Mouse (Mus musculus): Measurements from ENCODE around the gene Lsm11. TPM values are rescaled to one million over a fixed set of nuclear protein-coding genes. Genes with fewer than 3 reads are reported as not detected.
A peak's percentile ranks its signal among the peaks of the same experiment; 100 is the strongest.

Lsm11 gene
- 4.5 and 6.7 TPM in 2 replicates for total RNA-seq (2014; fragmentation: Nextera tagmentation)
- 4.4 and 5.3 TPM in 2 replicates for total RNA-seq (2017)
- 24.1 and 38.4 TPM in 2 replicates for polyA plus RNA-seq (2012)

GRCm38 (mm10) chr11:45944643-45945156, at the start of gene Lsm11:
TSS of gene Lsm11 (minus strand) at chr11:45944935.
- TF ChIP-seq TAL1 (conservative IDR thresholded peaks at IDR 0.05; ENCODE audit: low read depth, low read length) (no peak), CTCF (IDR thresholded peaks at IDR 0.05; ENCODE audit: low read depth, low read length) (peak; percentile 93)
- H3K9me3 ChIP-seq (replicated peaks) = no peaks in the 10 kb centered on the region
- DNase-seq (ENCODE audit: low spot score) (peak; percentile 87), ATAC-seq (ENCODE audit: extremely low read depth, insufficient number of reproducible peaks, low FRiP score, poor library complexity, severe bottlenecking) (peak; percentile 84)
- H3K4me1 ChIP-seq (ENCODE audit: insufficient read depth, low read depth, low read length) = peaks cover 35% of the 10 kb centered on the region
- H3K4me3 ChIP-seq (ENCODE audit: low read depth, low read length) = peak within 1 kb of the TSS; percentile 92
- H3K36me3 ChIP-seq (replicated peaks) = peaks cover 63% of the 10 kb centered on the region
- no peaks in the 10 kb centered on the region for H3K27me3 ChIP-seq (ENCODE audit: insufficient read depth, low read length)

GRCm38 (mm10) chr11:45992087-45992486, 47.4 kb upstream of the Lsm11 start:
- Histone ChIP-seq H3K9me3 (replicated peaks) (no peaks in the 10 kb centered on the region), H3K36me3 (replicated peaks) (no peaks in the 10 kb centered on the region), H3K4me1 (ENCODE audit: insufficient read depth, low read depth, low read length) (no peaks in the 10 kb centered on the region), H3K27me3 (ENCODE audit: insufficient read depth, low read length) (no peaks in the 10 kb centered on the region), H3K4me3 (ENCODE audit: low read depth, low read length) (no peak overlapping the region)
- no peak for ATAC-seq (ENCODE audit: extremely low read depth, insufficient number of reproducible peaks, low FRiP score, poor library complexity, severe bottlenecking)
- no peak for DNase-seq (ENCODE audit: low spot score)
- no peak for TF ChIP-seq CTCF (IDR thresholded peaks at IDR 0.05; ENCODE audit: low read depth, low read length)

- Histone ChIP-seq H3K4me1 (ENCODE audit: insufficient read depth, low read depth, low read length) (no peaks in the 10 kb centered on the region), H3K4me3 (ENCODE audit: low read depth, low read length) (no peak overlapping the region), H3K9me3 (replicated peaks) (no peaks in the 10 kb centered on the region), H3K36me3 (replicated peaks) (no peaks in the 10 kb centered on the region), H3K27me3 (ENCODE audit: insufficient read depth, low read length) (no peaks in the 10 kb centered on the region)
- ATAC-seq (ENCODE audit: extremely low read depth, insufficient number of reproducible peaks, low FRiP score, poor library complexity, severe bottlenecking) (no peak), DNase-seq (ENCODE audit: low spot score) (no peak)
- no peak for TF ChIP-seq TAL1 (conservative IDR thresholded peaks at IDR 0.05; ENCODE audit: low read depth, low read length)
- no peak for TF ChIP-seq POLR2AphosphoS5 (IDR thresholded peaks at IDR 0.05; ENCODE audit: insufficient replicate concordance, low read depth, low read length)
- no peak for TF ChIP-seq CTCF (IDR thresholded peaks at IDR 0.05; ENCODE audit: low read depth, low read length)
- TF ChIP-seq GATA1 (IDR thresholded peaks at IDR 0.05; ENCODE audit: borderline replicate concordance, low read length) = no peak
- no peak for TF ChIP-seq GATA2 (IDR thresholded peaks at IDR 0.05; ENCODE audit: borderline replicate concordance, low read depth, low read length)
These were observed 46.9 kb upstream of the Lsm11 start for GRCm38 (mm10) chr11:45991604-45992003.

- Histone ChIP-seq H3K27me3 (ENCODE audit: insufficient read depth, low read length) (peaks cover 3% of the 10 kb centered on the region; the same call in 1 of the 2 replicates), H3K9me3 (replicated peaks) (peaks cover 9% of the 10 kb centered on the region), H3K4me3 (ENCODE audit: low read depth, low read length) (no peak overlapping the region), H3K4me1 (ENCODE audit: insufficient read depth, low read depth, low read length) (no peaks in the 10 kb centered on the region), H3K36me3 (replicated peaks) (no peaks in the 10 kb centered on the region)
- TF ChIP-seq TAL1 (conservative IDR thresholded peaks at IDR 0.05; ENCODE audit: low read depth, low read length) (no peak), GATA2 (IDR thresholded peaks at IDR 0.05; ENCODE audit: borderline replicate concordance, low read depth, low read length) (no peak), CTCF (IDR thresholded peaks at IDR 0.05; ENCODE audit: low read depth, low read length) (no peak), GATA1 (IDR thresholded peaks at IDR 0.05; ENCODE audit: borderline replicate concordance, low read length) (no peak), POLR2AphosphoS5 (IDR thresholded peaks at IDR 0.05; ENCODE audit: insufficient replicate concordance, low read depth, low read length) (no peak)
- ATAC-seq (ENCODE audit: extremely low read depth, insufficient number of reproducible peaks, low FRiP score, poor library complexity, severe bottlenecking) = no peak
- DNase-seq (ENCODE audit: low spot score) = no peak
These were observed 36.1 kb upstream of the Lsm11 start for GRCm38 (mm10) chr11:45980893-45981253.

GRCm38 (mm10) chr11:45979946-45980892, 35.5 kb upstream of the Lsm11 start, which contains the start of gene Sox30:
TSS of gene Sox30 (plus strand) at chr11:45980310.
- TF ChIP-seq CTCF (IDR thresholded peaks at IDR 0.05; ENCODE audit: low read depth, low read length) (no peak), TAL1 (conservative IDR thresholded peaks at IDR 0.05; ENCODE audit: low read depth, low read length) (no peak), GATA1 (IDR thresholded peaks at IDR 0.05; ENCODE audit: borderline replicate concordance, low read length) (no peak), POLR2AphosphoS5 (IDR thresholded peaks at IDR 0.05; ENCODE audit: insufficient replicate concordance, low read depth, low read length) (no peak)
- no peak for DNase-seq (ENCODE audit: low spot score)

GRCm38 (mm10) chr11:45976061-45976460, 31.3 kb upstream of the Lsm11 start:
- no peak overlapping the region for H3K4me3 ChIP-seq (ENCODE audit: low read depth, low read length)
- no peak for ATAC-seq (ENCODE audit: extremely low read depth, insufficient number of reproducible peaks, low FRiP score, poor library complexity, severe bottlenecking)
- H3K27me3 ChIP-seq (ENCODE audit: insufficient read depth, low read length) = peaks cover 19% of the 10 kb centered on the region
- no peaks in the 10 kb centered on the region for H3K4me1 ChIP-seq (ENCODE audit: insufficient read depth, low read depth, low read length)
- peaks cover 9% of the 10 kb centered on the region for H3K9me3 ChIP-seq (replicated peaks)
- H3K36me3 ChIP-seq (replicated peaks) = no peaks in the 10 kb centered on the region
- no peak for DNase-seq (ENCODE audit: low spot score)
- TF ChIP-seq CTCF (IDR thresholded peaks at IDR 0.05; ENCODE audit: low read depth, low read length) (no peak), TAL1 (conservative IDR thresholded peaks at IDR 0.05; ENCODE audit: low read depth, low read length) (no peak), GATA1 (IDR thresholded peaks at IDR 0.05; ENCODE audit: borderline replicate concordance, low read length) (no peak), POLR2AphosphoS5 (IDR thresholded peaks at IDR 0.05; ENCODE audit: insufficient replicate concordance, low read depth, low read length) (no peak), GATA2 (IDR thresholded peaks at IDR 0.05; ENCODE audit: borderline replicate concordance, low read depth, low read length) (no peak)

More at GRCm38 (mm10) chr11:45979946-45980892, 35.5 kb upstream of the Lsm11 start, which contains the start of gene Sox30:
- H3K9me3 ChIP-seq (replicated peaks) = peaks cover 9% of the 10 kb centered on the region
- no peaks in the 10 kb centered on the region for H3K4me1 ChIP-seq (ENCODE audit: insufficient read depth, low read depth, low read length)
- H3K27me3 ChIP-seq (ENCODE audit: insufficient read depth, low read length) = peaks cover 3% of the 10 kb centered on the region; the same call in 1 of the 2 replicates
- H3K36me3 ChIP-seq (replicated peaks) = no peaks in the 10 kb centered on the region
- H3K4me3 ChIP-seq (ENCODE audit: low read depth, low read length) = no peak within 1 kb of the TSS
- ATAC-seq (ENCODE audit: extremely low read depth, insufficient number of reproducible peaks, low FRiP score, poor library complexity, severe bottlenecking) = no peak
